In genomic region chr19:56356480-56357373, GRCm38 (mm10) we compare ENCODE assay signal across 8 mouse cellular contexts. TPM values are rescaled to one million over a fixed set of nuclear protein-coding genes. Genes with fewer than 3 reads are reported as not detected.
DNase-seq lines count a peak whose midpoint lies in the region; ATAC-seq and TF ChIP-seq lines count a peak whose summit lies in the region.

No protein-coding gene starts in this region.

- peaks cover 3% of the 10 kb centered on the region; the same call in 1 of the 2 replicates for H3K9me3 ChIP-seq in midbrain, embryonic 10.5 days (replicated peaks)
- no peaks in the 10 kb centered on the region for H3K9me3 ChIP-seq in midbrain, embryonic 15.5 days
- H3K9me3 ChIP-seq in forebrain, postnatal 0 days (ENCODE audit: low read length): no peaks in the 10 kb centered on the region
- peaks cover 4% of the 10 kb centered on the region; the same call in 1 of the 2 replicates for H3K9me3 ChIP-seq in intestine, embryonic 14.5 days (ENCODE audit: control insufficient read depth, low read length)

- H3K79me2 ChIP-seq in myocyte (ENCODE audit: control insufficient read depth, insufficient read depth): no peaks in the 10 kb centered on the region

- peak; percentile 67 for DNase-seq in midbrain, embryonic 10.5 days (ENCODE audit: low spot score)
- DNase-seq in forebrain, postnatal 0 days: peak; percentile 69
- peak; percentile 91 for DNase-seq in intestine, embryonic 14.5 days (ENCODE audit: low spot score)
- peak; percentile 69 for DNase-seq in left cerebral cortex, postnatal 4 days
- DNase-seq in thymus, postnatal 14 days: peak; percentile 81

- no peaks in the 10 kb centered on the region for H3K27me3 ChIP-seq in midbrain, embryonic 10.5 days (ENCODE audit: low read depth, poor library complexity, severe bottlenecking)
- no peaks in the 10 kb centered on the region for H3K27me3 ChIP-seq in midbrain, embryonic 15.5 days (replicated peaks)
- H3K27me3 ChIP-seq in forebrain, postnatal 0 days (ENCODE audit: insufficient read depth, low read length): no peaks in the 10 kb centered on the region
- H3K27me3 ChIP-seq in intestine, embryonic 14.5 days (replicated peaks; ENCODE audit: control insufficient read depth, insufficient read depth, low read length): no peaks in the 10 kb centered on the region
- no peaks in the 10 kb centered on the region for H3K27me3 ChIP-seq in myocyte (ENCODE audit: control insufficient read depth, insufficient read depth, insufficient read length)

- no peak overlapping the region for H3K9ac ChIP-seq in midbrain, embryonic 15.5 days
- no peak overlapping the region for H3K9ac ChIP-seq in forebrain, postnatal 0 days
- H3K9ac ChIP-seq in intestine, embryonic 14.5 days (ENCODE audit: low read length): 0 out of 2 replicates have a peak overlapping the region, but pooled peaks have one; percentile 3

- WGBS in midbrain, embryonic 10.5 days: 47% methylated on average over 17 of the region's 17 CpGs
- 38% methylated on average over 17 of the region's 17 CpGs for WGBS in midbrain, embryonic 15.5 days
- 37% methylated on average over 17 of the region's 17 CpGs for WGBS in bone marrow, adult 2 months
- 19% methylated on average over 17 of the region's 17 CpGs for WGBS in forebrain, postnatal 0 days
- WGBS in intestine, embryonic 14.5 days: 26% methylated on average over 17 of the region's 17 CpGs

- no peak overlapping the region for H3K27ac ChIP-seq in midbrain, embryonic 10.5 days (replicated peaks)
- no peak overlapping the region for H3K27ac ChIP-seq in midbrain, embryonic 15.5 days
- no peak overlapping the region for H3K27ac ChIP-seq in bone marrow, adult 2 months (ENCODE audit: control insufficient read depth, insufficient read depth, low read depth, low read length, poor library complexity)
- no peak overlapping the region for H3K27ac ChIP-seq in forebrain, postnatal 0 days (ENCODE audit: low read depth, low read length)
- H3K27ac ChIP-seq in intestine, embryonic 14.5 days (ENCODE audit: low read depth): no peak overlapping the region

- no peaks in the 10 kb centered on the region for H3K4me1 ChIP-seq in midbrain, embryonic 10.5 days
- no peaks in the 10 kb centered on the region for H3K4me1 ChIP-seq in midbrain, embryonic 15.5 days
- no peaks in the 10 kb centered on the region for H3K4me1 ChIP-seq in bone marrow, adult 2 months (ENCODE audit: control insufficient read depth, insufficient read depth, low read length)
- no peaks in the 10 kb centered on the region for H3K4me1 ChIP-seq in forebrain, postnatal 0 days (ENCODE audit: insufficient read depth)
- H3K4me1 ChIP-seq in intestine, embryonic 14.5 days (replicated peaks; ENCODE audit: control insufficient read depth, insufficient read depth, low read length): no peaks in the 10 kb centered on the region

- H3K4me3 ChIP-seq in midbrain, embryonic 10.5 days: no peak overlapping the region
- no peak overlapping the region for H3K4me3 ChIP-seq in midbrain, embryonic 15.5 days
- H3K4me3 ChIP-seq in bone marrow, adult 2 months (replicated peaks; ENCODE audit: control insufficient read depth, low read depth, low read length): no peak overlapping the region
- no peak overlapping the region for H3K4me3 ChIP-seq in forebrain, postnatal 0 days (ENCODE audit: low read depth, low read length)
- no peak overlapping the region for H3K4me3 ChIP-seq in intestine, embryonic 14.5 days (ENCODE audit: low read depth, low read length)
- H3K4me3 ChIP-seq in myocyte: no peak overlapping the region

- intact Hi-C loops in left cerebral cortex, postnatal 4 days (cut with DNase I): no loop called here

- no peak overlapping the region for H3ac ChIP-seq in myocyte (ENCODE audit: control insufficient read depth, insufficient read length)

- TF ChIP-seq CTCF in bone marrow, adult 2 months (IDR thresholded peaks at IDR 0.05; ENCODE audit: control insufficient read depth, insufficient read depth, low read length): peak; percentile 78; the same call in 1 of the 2 replicates
- TF ChIP-seq CTCF in forebrain, postnatal 0 days (IDR thresholded peaks at IDR 0.05; ENCODE audit: low read depth): peak; percentile 74

- no peak for ATAC-seq in midbrain, embryonic 15.5 days (replicated peaks)
- ATAC-seq in forebrain, postnatal 0 days: no peak
- peak; percentile 66; the same call in 1 of the 2 replicates for ATAC-seq in intestine, embryonic 14.5 days (replicated peaks; ENCODE audit: low FRiP score, low TSS enrichment, low read depth)

- H3K36me3 ChIP-seq in midbrain, embryonic 10.5 days: no peaks in the 10 kb centered on the region
- no peaks in the 10 kb centered on the region for H3K36me3 ChIP-seq in midbrain, embryonic 15.5 days (replicated peaks)
- no peaks in the 10 kb centered on the region for H3K36me3 ChIP-seq in forebrain, postnatal 0 days (ENCODE audit: insufficient read depth)
- H3K36me3 ChIP-seq in intestine, embryonic 14.5 days (ENCODE audit: control insufficient read depth, insufficient read depth, low read length): no peaks in the 10 kb centered on the region
- H3K36me3 ChIP-seq in myocyte (ENCODE audit: control insufficient read depth, insufficient read depth): no peaks in the 10 kb centered on the region

- no peak for TF ChIP-seq POLR2A in bone marrow, adult 2 months (IDR thresholded peaks at IDR 0.05; ENCODE audit: borderline replicate concordance, control insufficient read depth, low read depth, low read length)
- TF ChIP-seq POLR2A in myocyte (IDR thresholded peaks at IDR 0.05; ENCODE audit: insufficient read length, low read depth): no peak

- no peak overlapping the region for H3K4me2 ChIP-seq in midbrain, embryonic 15.5 days
- H3K4me2 ChIP-seq in forebrain, postnatal 0 days (ENCODE audit: low read depth): peak overlapping the region; percentile 13; the same call in 1 of the 2 replicates
- H3K4me2 ChIP-seq in intestine, embryonic 14.5 days (ENCODE audit: low read length): peak overlapping the region; percentile 33
- peak overlapping the region; percentile 41 for H3K4me2 ChIP-seq in myocyte (ENCODE audit: low read depth)

TF ChIP-seq in myocyte, 11 proteins besides CTCF, POLR2A, EP300 and RAD21:
- TF ChIP-seq MYOD1 (IDR thresholded peaks at IDR 0.05; ENCODE audit: control insufficient read depth in 1 of 3, insufficient read length in 2 of 3, low read depth in 2 of 3): no peak
- no peak for TF ChIP-seq CEBPB (IDR thresholded peaks at IDR 0.05; ENCODE audit: insufficient read depth, poor library complexity, severe bottlenecking)
- TF ChIP-seq POLR2AphosphoS2 (IDR thresholded peaks at IDR 0.05; ENCODE audit: insufficient read length, low read depth): no peak
- TF ChIP-seq TCF12 (IDR thresholded peaks at IDR 0.05; ENCODE audit: insufficient read depth, poor library complexity, severe bottlenecking): no peak
- TF ChIP-seq REST (IDR thresholded peaks at IDR 0.05; ENCODE audit: insufficient read depth, insufficient read length): no peak
- TF ChIP-seq MYOG (IDR thresholded peaks at IDR 0.05; ENCODE audit: control insufficient read depth in 1 of 3, insufficient read depth in 1 of 3, insufficient read length in 2 of 3, low read depth in 2 of 3): no peak
- no peak for TF ChIP-seq MAX (IDR thresholded peaks at IDR 0.05; ENCODE audit: low read depth)
- TF ChIP-seq SRF (IDR thresholded peaks at IDR 0.05; ENCODE audit: control insufficient read depth, insufficient read length, low read depth): no peak
- no peak for TF ChIP-seq E2F4 (IDR thresholded peaks at IDR 0.05; ENCODE audit: insufficient read depth)
- no peak for TF ChIP-seq TCF3 (IDR thresholded peaks at IDR 0.05; ENCODE audit: insufficient read length, low read depth)
- TF ChIP-seq USF1 (IDR thresholded peaks at IDR 0.05; ENCODE audit: low read depth): no peak

RNA-seq across cellular contexts. Expression of gene Nrap, which starts 33.1 kb away (rescaled TPM):
- 0.06 and 0.24 TPM in 2 replicates for polyA plus RNA-seq in midbrain, embryonic 10.5 days (2016; fragmentation: Nextera tagmentation; extraction: Ambion mirVana)
- polyA plus RNA-seq in midbrain, embryonic 15.5 days (2015; fragmentation: Nextera tagmentation; extraction: Ambion mirVana): 0.49 and 0.56 TPM in 2 replicates
- 0.52 and 0.70 TPM in 2 replicates for polyA plus RNA-seq in bone marrow, adult 2 months (2011; ENCODE audit: insufficient read depth, insufficient read length, low replicate concordance, missing spikeins)
- total RNA-seq in forebrain, postnatal 0 days (2014; rRNA removed): 0.76 and 0.85 TPM in 2 replicates
- 0.64 and 0.86 TPM in 2 replicates for polyA plus RNA-seq in forebrain, postnatal 0 days (2015; fragmentation: Nextera tagmentation; extraction: Ambion mirVana)
- 0.26 and 0.27 TPM in 2 replicates for polyA plus RNA-seq in intestine, embryonic 14.5 days (2014; fragmentation: Nextera tagmentation; extraction: Ambion mirVana)
- under 1 TPM; 0.44 to 0.54 TPM for total RNA-seq in left cerebral cortex, postnatal 4 days (2021)
- 25.5 TPM for polyA plus RNA-seq in myocyte (2012; fragmentation: generic; extraction: Trizol)

RNA-seq across cellular contexts. Expression of gene Casp7, which starts 40.2 kb away (rescaled TPM):
- 14.7 and 17.1 TPM in 2 replicates for polyA plus RNA-seq in midbrain, embryonic 10.5 days (2016; fragmentation: Nextera tagmentation; extraction: Ambion mirVana)
- 22.0 and 23.5 TPM in 2 replicates for polyA plus RNA-seq in midbrain, embryonic 15.5 days (2015; fragmentation: Nextera tagmentation; extraction: Ambion mirVana)
- polyA plus RNA-seq in bone marrow, adult 2 months (2011; ENCODE audit: insufficient read depth, insufficient read length, low replicate concordance, missing spikeins): 6.6 and 12.2 TPM in 2 replicates
- 21.4 and 23.7 TPM in 2 replicates for total RNA-seq in forebrain, postnatal 0 days (2014; rRNA removed)
- polyA plus RNA-seq in forebrain, postnatal 0 days (2015; fragmentation: Nextera tagmentation; extraction: Ambion mirVana): 23.8 and 28.8 TPM in 2 replicates
- 27.1 and 30.9 TPM in 2 replicates for polyA plus RNA-seq in intestine, embryonic 14.5 days (2014; fragmentation: Nextera tagmentation; extraction: Ambion mirVana)
- 10 to 100 TPM; 14.0 to 15.4 TPM for total RNA-seq in left cerebral cortex, postnatal 4 days (2021)
- 6.6 TPM for polyA plus RNA-seq in myocyte (2012; fragmentation: generic; extraction: Trizol)

Comparison
In these comparisons a context has a peak if more than half of its experiments do, and no peak if none do; other contexts are left out.
1. RNA of gene Nrap, which starts 33.1 kb away (polyA plus RNA-seq): 25.5 TPM in myocyte (single experiment); 0.64 to 0.86 TPM in forebrain, postnatal 0 days, 0.52 to 0.70 TPM in bone marrow, adult 2 months, 0.49 to 0.56 TPM in midbrain, embryonic 15.5 days, 0.26 to 0.27 TPM in intestine, embryonic 14.5 days and 0.06 to 0.24 TPM in midbrain, embryonic 10.5 days; every median in the first group is over 10 times any median in the second.
2. Peak in every context shown above with its lines, with median percentiles within 50 percentile points of each other: DNase-seq.